Mouse (Mus musculus) liver, embryonic 11.5 days (tissue): ENCODE data around the gene Il1r2. TPM values are rescaled to one million over a fixed set of nuclear protein-coding genes. Genes with fewer than 3 reads are reported as not detected.
A peak's percentile ranks its signal among the peaks of the same experiment; 100 is the strongest.

ENCODE experiments used
- ATAC-seq: fragments of 200-750 bp; cut with Nextera tagmentation; replicated peaks from 2 replicates; pipeline ENCODE4 v1.8.0; 2017; ENCODE audit warnings: moderate number of reproducible peaks, mild to moderate bottlenecking, moderate TSS enrichment, moderate library complexity; ENCODE audit not compliant: low FRiP score
- DNase-seq: peaks from one replicate; pipeline ENCODE4 v3.0.0-alpha.2; 2017; ENCODE audit warnings: low spot score
- H3K27ac ChIP-seq: fragments of 300-500 bp; sonication (generic); 2 replicates; pipeline ENCODE4 v1.5.1; 2014; ENCODE audit warnings: mild to moderate bottlenecking, low read depth, low read length, control low read depth
- H3K27me3 ChIP-seq: fragments of 300-500 bp; sonication (generic); replicated peaks from 2 replicates; pipeline ENCODE4 v1.6.1; 2014; ENCODE audit warnings: low read length, mixed read lengths; ENCODE audit not compliant: control insufficient read depth, insufficient read depth
- H3K36me3 ChIP-seq: fragments of 300-500 bp; sonication (generic); 2 replicates; pipeline ENCODE4 v1.6.1; 2014; ENCODE audit warnings: mild to moderate bottlenecking, low read length, moderate library complexity, mixed read lengths; ENCODE audit not compliant: control insufficient read depth, insufficient read depth
- H3K4me1 ChIP-seq: fragments of 300-500 bp; sonication (generic); replicated peaks from 2 replicates; pipeline ENCODE4 v1.6.1; 2014; ENCODE audit warnings: low read length, mixed read lengths; ENCODE audit not compliant: control insufficient read depth, insufficient read depth
- H3K4me2 ChIP-seq: fragments of 300-500 bp; sonication (generic); 2 replicates; pipeline ENCODE4 v1.6.1; 2014; ENCODE audit warnings: mild to moderate bottlenecking, control low read depth, moderate library complexity
- H3K4me3 ChIP-seq: fragments of 300-500 bp; sonication (generic); 2 replicates; pipeline ENCODE4 v1.5.1; 2014; ENCODE audit warnings: low read depth, low read length, control low read depth
- H3K9ac ChIP-seq: fragments of 300-500 bp; sonication (generic); 2 replicates; pipeline ENCODE4 v1.6.1; 2014; ENCODE audit warnings: low read depth, low read length, control low read depth
- H3K9me3 ChIP-seq: fragments of 300-500 bp; sonication (generic); 2 replicates; pipeline ENCODE4 v1.6.1; 2016; ENCODE audit warnings: low read length, inconsistent platforms, mixed read lengths; ENCODE audit not compliant: control insufficient read depth
- WGBS: fragments of 180-500 bp; shearing (Covaris S2); extraction: QIAGEN DNeasy Blood & Tissue Kit; methylation state at CpG from one replicate; pipeline ENCODE4 v1.1.7; 2014; 5-methylcytosine and 5-hydroxymethylcytosine counted together
- polyA plus RNA-seq: library from polyadenylated mRNA; unstranded; fragments of >200 nt; fragmentation: Nextera tagmentation; extraction: Ambion mirVana; gene quantifications from 2 replicates; pipeline ENCODE4 v1.2.1, GENCODE M21; 2014

The Il1r2 gene
- polyA plus RNA-seq, 1 experiment from 2014 or later = 0.53 TPM

- Histone ChIP-seq H3K27me3 (no peaks in the 10 kb centered on the region), H3K9me3 (no peaks in the 10 kb centered on the region), H3K36me3 (no peaks in the 10 kb centered on the region), H3K4me3 (no peak overlapping the region), H3K4me1 (no peaks in the 10 kb centered on the region), H3K4me2 (no peak overlapping the region), H3K27ac (no peak overlapping the region), H3K9ac (no peak overlapping the region)
- DNase-seq (no peak), ATAC-seq (no peak)
- WGBS = 85% methylated on average over 2 of the region's 2 CpGs
Observed at GRCm38 (mm10) chr1:40077328-40077727, 3.4 kb downstream of the Il1r2 start.

GRCm38 (mm10) chr1:40081041-40081440 lies 7.2 kb downstream of the Il1r2 start:
- no peak overlapping the region for H3K9ac ChIP-seq
- H3K27me3 ChIP-seq = no peaks in the 10 kb centered on the region
- H3K9me3 ChIP-seq = no peaks in the 10 kb centered on the region
- no peak for DNase-seq
- WGBS = 54% methylated on average over 2 of the region's 2 CpGs
- ATAC-seq = no peak
- no peaks in the 10 kb centered on the region; the same call in 1 of the 2 replicates for H3K4me1 ChIP-seq
- H3K4me3 ChIP-seq = no peak overlapping the region
- H3K36me3 ChIP-seq = no peaks in the 10 kb centered on the region
- H3K4me2 ChIP-seq = no peak overlapping the region
- H3K27ac ChIP-seq = no peak overlapping the region

DNA sequence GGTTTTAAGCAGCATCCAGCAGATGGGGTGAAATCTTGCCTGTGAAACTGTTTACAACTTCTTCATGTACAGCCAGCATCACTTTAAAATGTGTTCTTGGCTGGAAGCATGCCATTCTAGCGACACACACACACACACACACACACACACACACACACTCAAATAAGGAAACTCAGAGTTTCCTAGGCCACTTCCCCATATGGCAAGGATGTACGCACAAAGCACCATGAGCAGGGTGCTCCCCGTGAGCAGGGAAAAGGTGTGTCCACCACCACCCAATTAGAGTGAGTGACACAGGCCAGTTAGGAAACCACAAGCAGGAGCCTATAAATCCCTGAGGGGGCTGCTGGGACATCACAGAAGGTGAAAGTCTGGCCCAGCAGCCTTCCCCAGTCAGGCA lies 10.5 kb downstream of the Il1r2 start:
- DNase-seq = no peak
- no peaks in the 10 kb centered on the region for H3K9me3 ChIP-seq
- 41% methylated on average over 3 of the region's 3 CpGs for WGBS
- H3K9ac ChIP-seq = no peak overlapping the region
- H3K4me3 ChIP-seq = no peak overlapping the region
- ATAC-seq = no peak
- no peaks in the 10 kb centered on the region; the same call in 1 of the 2 replicates for H3K4me1 ChIP-seq
- H3K4me2 ChIP-seq = no peak overlapping the region
- H3K36me3 ChIP-seq = no peaks in the 10 kb centered on the region
- no peaks in the 10 kb centered on the region for H3K27me3 ChIP-seq
- no peak overlapping the region for H3K27ac ChIP-seq

GRCm38 (mm10) chr1:40085403-40086182 lies 11.7 kb downstream of the Il1r2 start:
- Histone ChIP-seq H3K36me3 (no peaks in the 10 kb centered on the region), H3K4me1 (no peaks in the 10 kb centered on the region; the same call in 1 of the 2 replicates), H3K4me3 (peak overlapping the region; percentile 53), H3K4me2 (peak overlapping the region; percentile 91), H3K9me3 (no peaks in the 10 kb centered on the region), H3K27me3 (no peaks in the 10 kb centered on the region), H3K27ac (no peak overlapping the region), H3K9ac (peak overlapping the region; percentile 44)
- 5% methylated on average over 25 of the region's 25 CpGs for WGBS
- ATAC-seq (peak; percentile 90), DNase-seq (peak; percentile 75)

DNA sequence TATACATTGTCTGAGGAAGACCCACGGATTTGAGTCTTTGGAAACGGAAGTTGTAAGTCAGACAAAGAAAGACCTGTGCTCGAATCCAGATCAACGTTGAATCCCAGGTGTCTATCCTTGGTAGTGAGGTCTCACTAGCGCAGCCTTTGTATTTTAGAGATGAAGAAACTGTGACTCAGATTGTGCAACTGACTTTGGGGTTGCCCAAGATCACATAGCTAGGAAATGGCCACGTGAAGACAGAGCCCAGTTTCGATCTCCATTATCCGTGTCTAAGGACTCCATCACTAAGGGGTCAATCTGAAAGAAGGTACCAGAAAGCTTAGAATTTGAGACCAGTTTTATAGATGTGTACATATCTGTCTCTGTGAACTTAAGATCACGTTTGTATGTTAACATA lies 17.3 kb downstream of the Il1r2 start:
- DNase-seq (no peak), ATAC-seq (no peak)
- Histone ChIP-seq H3K36me3 (no peaks in the 10 kb centered on the region), H3K27me3 (no peaks in the 10 kb centered on the region), H3K4me1 (no peaks in the 10 kb centered on the region), H3K9me3 (no peaks in the 10 kb centered on the region), H3K4me3 (no peak overlapping the region), H3K9ac (no peak overlapping the region), H3K4me2 (no peak overlapping the region), H3K27ac (no peak overlapping the region)
- WGBS = 80% methylated on average over 9 of the region's 9 CpGs

DNA sequence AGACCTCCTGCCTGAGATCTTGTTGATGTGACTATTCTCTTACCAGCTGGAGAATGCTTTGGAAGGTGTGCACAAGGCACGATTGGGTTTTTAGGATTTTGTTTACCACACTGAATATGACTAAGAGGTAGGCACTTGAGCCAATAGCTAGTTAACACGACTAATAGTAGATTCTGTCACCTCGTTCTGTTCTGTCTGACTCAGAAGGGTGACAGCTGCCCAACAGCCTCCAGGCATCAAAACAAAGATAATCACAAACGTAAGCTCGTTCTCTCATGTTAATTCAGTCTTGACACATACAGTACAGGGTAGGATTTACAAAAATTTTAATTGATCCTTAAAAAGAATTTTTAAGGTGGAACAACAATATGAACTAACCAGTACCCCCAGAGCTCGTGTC lies 18.7 kb downstream of the Il1r2 start:
- DNase-seq (no peak), ATAC-seq (no peak)
- Histone ChIP-seq H3K4me1 (no peaks in the 10 kb centered on the region), H3K27ac (no peak overlapping the region), H3K9ac (no peak overlapping the region), H3K27me3 (no peaks in the 10 kb centered on the region), H3K4me2 (no peak overlapping the region), H3K36me3 (no peaks in the 10 kb centered on the region), H3K4me3 (no peak overlapping the region), H3K9me3 (no peaks in the 10 kb centered on the region)
- 74% methylated on average over 6 of the region's 6 CpGs for WGBS

DNA sequence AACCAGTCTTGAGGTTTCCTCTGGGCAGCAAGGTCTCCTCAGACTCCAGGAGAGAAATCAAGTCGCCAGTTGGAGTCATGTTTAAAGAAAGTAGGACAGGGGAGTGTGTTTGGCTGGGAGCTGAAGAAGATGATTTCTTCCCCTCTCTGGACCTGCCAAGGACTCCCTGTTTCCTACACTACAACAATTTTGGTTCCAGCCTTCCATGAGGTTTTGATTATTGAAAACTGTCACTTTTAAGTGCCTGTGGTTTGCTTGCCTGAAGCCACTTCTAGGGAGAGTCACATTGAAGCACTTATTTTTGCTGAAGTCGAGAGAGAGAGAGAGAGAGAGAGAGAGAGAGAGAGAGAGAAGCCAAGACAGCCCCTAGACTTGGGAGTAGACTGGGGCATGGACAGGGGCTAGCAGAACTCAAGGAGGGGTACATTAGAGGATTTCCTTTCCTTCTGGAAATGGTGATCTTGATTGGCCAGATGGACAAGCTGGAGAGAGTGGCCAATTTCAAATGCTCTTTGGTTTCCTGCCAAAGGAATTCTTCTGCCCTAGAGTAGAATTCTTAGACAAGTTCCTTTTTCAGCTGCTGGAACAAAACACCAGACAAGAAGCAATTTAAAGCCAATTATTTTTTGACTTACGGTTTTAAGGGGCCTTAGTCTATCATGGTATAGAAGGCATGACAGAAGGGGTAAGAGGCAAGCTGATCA lies 20.9 kb downstream of the Il1r2 start:
- no peaks in the 10 kb centered on the region for H3K27me3 ChIP-seq
- H3K27ac ChIP-seq = no peak overlapping the region
- H3K9ac ChIP-seq = no peak overlapping the region
- H3K4me2 ChIP-seq = no peak overlapping the region
- DNase-seq (no peak), ATAC-seq (no peak)
- H3K36me3 ChIP-seq = no peaks in the 10 kb centered on the region
- 67% methylated on average over 3 of the region's 3 CpGs for WGBS
- H3K4me1 ChIP-seq = no peaks in the 10 kb centered on the region
- no peaks in the 10 kb centered on the region for H3K9me3 ChIP-seq
- H3K4me3 ChIP-seq = no peak overlapping the region

DNA sequence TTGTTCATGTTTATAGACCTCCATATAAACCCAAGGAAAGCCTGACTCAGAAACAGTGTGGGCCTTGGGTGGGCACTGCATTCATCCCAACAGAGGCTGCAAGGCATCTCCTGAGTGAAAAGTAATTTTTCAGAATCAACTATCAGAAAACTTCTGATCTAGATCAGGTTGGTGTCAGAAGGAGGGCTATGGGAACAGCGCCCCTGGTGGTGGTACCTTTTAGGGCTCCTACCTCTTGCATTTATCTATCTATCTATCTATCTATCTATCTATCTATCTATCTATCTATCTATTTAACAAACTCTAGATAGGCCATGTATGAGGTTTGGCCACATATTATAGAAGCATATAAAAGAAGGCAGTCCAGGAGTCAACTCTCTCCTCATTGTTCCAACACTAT lies 21.7 kb downstream of the Il1r2 start:
- Histone ChIP-seq H3K36me3 (no peaks in the 10 kb centered on the region), H3K9me3 (no peaks in the 10 kb centered on the region), H3K27me3 (no peaks in the 10 kb centered on the region), H3K27ac (no peak overlapping the region), H3K9ac (no peak overlapping the region), H3K4me3 (no peak overlapping the region), H3K4me1 (no peaks in the 10 kb centered on the region), H3K4me2 (no peak overlapping the region)
- no peak for DNase-seq
- ATAC-seq = no peak
- 17% methylated on average over 1 of the region's 1 CpGs for WGBS

DNA sequence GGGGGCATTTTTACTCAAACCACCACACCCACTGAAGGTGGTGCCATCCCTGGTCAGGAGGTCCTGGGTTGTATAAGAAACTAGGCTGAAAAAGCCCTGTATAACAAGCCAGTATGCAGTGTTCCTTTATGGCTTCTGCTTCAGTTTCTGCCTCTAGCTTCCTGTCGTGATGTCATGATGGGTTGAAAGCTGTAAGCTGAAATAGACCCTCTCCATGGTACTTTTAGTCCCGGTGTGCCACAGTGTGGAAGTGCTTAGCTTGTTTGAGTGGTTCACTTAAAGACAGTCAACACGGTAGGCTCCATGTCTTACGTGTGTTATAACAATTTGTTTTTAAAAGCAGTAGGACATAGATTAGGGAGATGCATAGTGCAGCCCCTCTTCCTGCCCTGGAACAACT lies 32.4 kb downstream of the Il1r2 start:
- WGBS = 84% methylated on average over 4 of the region's 4 CpGs

More for the DNA sequence above, 32.4 kb downstream of the Il1r2 start:
- no peaks in the 10 kb centered on the region for H3K9me3 ChIP-seq
- DNase-seq = no peak
- no peak overlapping the region for H3K4me2 ChIP-seq
- H3K4me1 ChIP-seq = no peaks in the 10 kb centered on the region
- ATAC-seq = no peak
- H3K36me3 ChIP-seq = no peaks in the 10 kb centered on the region
- H3K4me3 ChIP-seq = no peak overlapping the region
- H3K27ac ChIP-seq = no peak overlapping the region
- H3K9ac ChIP-seq = no peak overlapping the region
- H3K27me3 ChIP-seq = no peaks in the 10 kb centered on the region
